Mouse (Mus musculus) erythroblast, embryonic 14.5 days (primary cell): ENCODE measurements around the gene Gm10842.

Experiments used
- GATA1 ChIP-seq: IDR thresholded peaks from 2 replicates; pipeline ENCODE4 v1.6.1; 2012; ENCODE audit warnings: low read length, inconsistent platforms, mixed read lengths
- TAL1 ChIP-seq: IDR thresholded peaks from 3 replicates; pipeline ENCODE4 v1.6.1; 2012; ENCODE audit warnings: low read length, inconsistent platforms, mixed read lengths

DNA sequence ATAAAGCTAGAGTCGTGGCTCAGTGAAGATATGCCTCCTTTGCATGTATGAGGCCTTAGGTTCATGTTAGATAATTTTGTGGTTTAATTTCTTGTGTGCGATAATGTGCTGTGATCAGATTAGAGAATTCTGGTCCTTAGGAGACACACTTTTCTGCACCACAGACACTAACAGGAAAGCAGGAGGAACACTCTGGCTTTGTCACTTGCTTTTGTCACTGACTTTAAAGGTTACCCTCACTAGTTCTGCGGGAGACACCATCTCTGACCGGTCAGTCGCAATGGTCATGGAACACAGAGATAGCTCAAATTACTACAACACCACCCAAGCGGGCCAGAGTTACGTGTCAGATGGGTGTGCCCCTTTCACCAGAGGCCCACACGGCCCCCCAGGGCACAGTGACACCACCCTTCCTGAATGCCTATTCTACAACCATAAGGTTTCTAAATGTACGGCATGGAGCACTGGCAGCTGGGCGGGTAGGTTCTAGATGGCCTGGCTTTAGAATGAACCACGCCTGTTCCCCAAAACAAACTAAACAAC, 5.7 kb downstream of the Gm10842 start:
- TF ChIP-seq TAL1 = no peak
- peak; percentile 87 for TF ChIP-seq GATA1
